Mouse (Mus musculus) midbrain, embryonic 16.5 days (tissue): Measurements from ENCODE around the gene Mtus2. TPM values are rescaled to one million over a fixed set of nuclear protein-coding genes. Genes with fewer than 3 reads are reported as not detected.

Experiments used
- ATAC-seq: fragments of 200-750 bp; cut with Nextera tagmentation; 2 replicates; pipeline ENCODE4 v1.8.0; 2017; ENCODE audit warnings: moderate TSS enrichment
- H3K27ac ChIP-seq: fragments of 300-500 bp; sonication (generic); 2 replicates; pipeline ENCODE4 v1.5.1; 2014; ENCODE audit warnings: mild to moderate bottlenecking, low read length, mixed read lengths
- H3K27me3 ChIP-seq: fragments of 300-500 bp; sonication (generic); 2 replicates; pipeline ENCODE4 v1.6.1; 2014; ENCODE audit warnings: low read depth, low read length, mixed read lengths; ENCODE audit not compliant: control insufficient read depth, insufficient read depth
- H3K36me3 ChIP-seq: fragments of 300-500 bp; sonication (generic); 2 replicates; pipeline ENCODE4 v1.6.1; 2014; ENCODE audit warnings: mild to moderate bottlenecking, low read length, moderate library complexity, mixed read lengths; ENCODE audit not compliant: control insufficient read depth, insufficient read depth
- H3K4me1 ChIP-seq: fragments of 300-500 bp; sonication (generic); 2 replicates; pipeline ENCODE4 v1.6.1; 2014; ENCODE audit warnings: mild to moderate bottlenecking, low read length, mixed read lengths; ENCODE audit not compliant: control insufficient read depth, insufficient read depth
- H3K4me2 ChIP-seq: fragments of 300-500 bp; sonication (generic); 2 replicates; pipeline ENCODE4 v1.6.1; 2014; ENCODE audit warnings: mild to moderate bottlenecking, low read length, mixed read lengths
- H3K4me3 ChIP-seq: fragments of 300-500 bp; sonication (generic); 2 replicates; pipeline ENCODE4 v1.5.1; 2014; ENCODE audit warnings: low read depth, mild to moderate bottlenecking, low read length, moderate library complexity, mixed read lengths
- H3K9ac ChIP-seq: fragments of 300-500 bp; sonication (generic); 2 replicates; pipeline ENCODE4 v1.6.1; 2014; ENCODE audit warnings: low read depth, low read length, mixed read lengths
- H3K9me3 ChIP-seq: fragments of 300-500 bp; sonication (generic); replicated peaks from 2 replicates; pipeline ENCODE4 v1.6.1; 2014; ENCODE audit warnings: mild to moderate bottlenecking, low read length, mixed read lengths; ENCODE audit not compliant: control insufficient read depth, poor library complexity, severe bottlenecking
- WGBS: fragments of 180-500 bp; shearing (Covaris S2); extraction: QIAGEN DNeasy Blood & Tissue Kit; methylation state at CpG from one replicate; pipeline ENCODE4 v1.1.7; 2014; 5-methylcytosine and 5-hydroxymethylcytosine counted together
- polyA plus RNA-seq: library from polyadenylated mRNA; unstranded; fragments of >200 nt; fragmentation: Nextera tagmentation; extraction: Ambion mirVana; gene quantifications from 2 replicates; pipeline ENCODE4 v1.2.1, GENCODE M21; 2015

Mtus2 gene
- polyA plus RNA-seq, 1 experiment from 2014 or later: 42.1 TPM

DNA sequence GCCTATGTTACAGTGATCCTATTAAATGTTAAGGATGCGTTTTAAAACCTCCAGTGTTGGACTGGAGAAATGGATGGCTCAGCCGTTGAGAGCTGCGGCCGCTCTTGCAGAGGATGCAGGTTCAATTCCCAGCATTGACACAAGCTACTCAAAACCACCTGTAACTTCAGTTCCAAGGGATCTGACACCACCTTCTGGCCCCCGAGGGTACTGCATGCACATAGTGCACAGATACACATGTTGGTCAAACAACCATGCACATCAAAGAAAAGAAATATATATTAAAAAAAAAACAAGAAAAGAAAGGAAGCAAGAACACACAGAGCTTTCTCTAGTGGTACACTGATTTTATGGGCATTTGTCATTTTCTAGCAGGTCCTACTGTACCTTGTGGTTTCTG is 116.3 kb downstream of the Mtus2 start:
- ATAC-seq: no peak
- Histone ChIP-seq H3K4me1 (peaks cover 4% of the 10 kb centered on the region), H3K4me2 (no peak overlapping the region), H3K9ac (no peak overlapping the region), H3K4me3 (no peak overlapping the region), H3K27me3 (no peaks in the 10 kb centered on the region), H3K9me3 (no peaks in the 10 kb centered on the region), H3K27ac (no peak overlapping the region), H3K36me3 (no peaks in the 10 kb centered on the region)
- 95% methylated on average over 5 of the region's 5 CpGs for WGBS

DNA sequence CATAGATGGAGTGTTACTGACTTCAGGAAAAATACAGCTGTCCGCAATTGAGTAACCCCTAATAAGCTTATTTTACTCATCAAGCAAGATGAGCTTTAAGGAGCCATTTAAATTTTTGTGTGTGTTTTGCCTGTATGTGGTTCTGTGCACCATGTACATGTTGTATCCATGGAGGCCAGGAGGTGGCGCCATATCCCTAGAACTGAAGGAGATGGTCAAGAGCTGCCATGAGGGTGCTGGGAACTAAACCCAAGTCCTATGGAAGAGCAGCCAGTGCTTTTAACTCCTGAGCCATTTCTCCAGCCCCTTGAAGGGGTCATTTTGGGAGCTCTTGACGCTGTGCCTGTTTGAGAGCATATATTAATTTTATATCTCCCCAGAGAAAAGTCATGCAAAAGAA is 122.6 kb downstream of the Mtus2 start:
- H3K4me3 ChIP-seq: no peak overlapping the region

DNA sequence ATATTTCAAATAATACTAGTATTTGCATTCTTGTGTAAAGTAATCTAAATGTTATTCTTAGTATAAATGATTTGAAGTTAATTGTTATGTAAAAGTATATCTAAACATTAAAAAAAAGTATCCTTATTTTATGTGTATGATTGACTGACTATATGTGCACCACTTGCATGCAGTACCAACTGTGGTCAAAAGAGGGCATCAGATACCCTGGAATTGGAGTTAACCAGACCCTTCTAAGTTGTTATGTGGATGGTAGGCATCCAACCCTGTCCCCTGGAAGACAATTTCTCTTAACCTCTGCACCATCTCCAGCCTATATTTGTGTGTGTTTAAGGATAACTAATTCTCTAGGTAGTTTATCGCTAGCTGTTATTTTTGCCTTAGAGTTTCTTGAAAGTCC is 126.4 kb downstream of the Mtus2 start:
- Histone ChIP-seq H3K27ac (no peak overlapping the region), H3K9me3 (no peaks in the 10 kb centered on the region; the same call in 1 of the 2 replicates), H3K4me3 (no peak overlapping the region), H3K9ac (no peak overlapping the region), H3K4me2 (no peak overlapping the region), H3K4me1 (no peaks in the 10 kb centered on the region), H3K36me3 (no peaks in the 10 kb centered on the region), H3K27me3 (no peaks in the 10 kb centered on the region)
- ATAC-seq: no peak
- WGBS: 97% methylated on average over 1 of the region's 1 CpGs

More for the DNA sequence above, 122.6 kb downstream of the Mtus2 start:
- Histone ChIP-seq H3K36me3 (no peaks in the 10 kb centered on the region), H3K4me2 (no peak overlapping the region), H3K27me3 (no peaks in the 10 kb centered on the region), H3K27ac (no peak overlapping the region), H3K9me3 (no peaks in the 10 kb centered on the region; the same call in 1 of the 2 replicates), H3K9ac (no peak overlapping the region), H3K4me1 (no peaks in the 10 kb centered on the region)
- no peak for ATAC-seq
- 81% methylated on average over 3 of the region's 3 CpGs for WGBS

DNA sequence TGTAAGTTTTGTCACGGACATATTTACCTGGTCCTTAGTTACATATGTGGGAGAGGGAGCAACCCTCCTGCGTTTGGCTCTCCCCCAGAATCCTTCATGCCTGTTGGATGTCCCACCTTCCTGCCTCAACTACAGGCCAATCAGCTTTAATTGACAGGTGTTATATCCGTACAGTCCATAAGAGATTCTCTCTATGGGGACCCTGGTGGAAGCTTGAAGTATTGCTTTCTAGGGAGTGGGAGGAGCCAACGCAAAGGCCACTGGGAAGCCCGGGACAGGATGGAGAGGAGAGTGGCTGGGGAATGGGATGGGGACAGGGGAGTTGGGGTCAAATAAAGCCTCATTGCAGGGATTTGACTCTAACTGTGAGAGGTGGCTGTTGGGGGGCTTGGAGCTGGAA is 127.6 kb downstream of the Mtus2 start:
- no peak overlapping the region for H3K27ac ChIP-seq
- ATAC-seq: no peak

DNA sequence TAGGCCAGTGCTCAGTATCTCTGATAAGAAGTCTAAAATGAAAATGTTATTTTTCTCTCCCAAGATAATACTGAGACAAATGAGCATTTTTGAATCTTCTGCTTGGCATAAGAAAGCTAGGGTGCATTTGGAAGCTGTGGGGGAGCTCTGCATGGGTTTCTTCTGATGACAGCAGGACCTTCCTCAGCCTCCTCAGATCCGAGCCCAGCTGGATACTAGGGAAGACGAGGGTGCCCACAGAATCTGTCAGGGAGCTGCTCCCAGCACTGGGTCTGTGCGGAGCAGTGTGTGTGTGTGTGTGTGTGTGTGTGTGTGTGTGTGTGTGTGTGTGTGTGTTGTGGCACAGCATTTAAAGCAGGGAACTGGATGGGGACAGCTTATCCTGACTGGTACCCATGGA is 130.7 kb downstream of the Mtus2 start:
- no peaks in the 10 kb centered on the region for H3K36me3 ChIP-seq
- no peak overlapping the region for H3K4me3 ChIP-seq
- no peaks in the 10 kb centered on the region for H3K27me3 ChIP-seq
- no peaks in the 10 kb centered on the region for H3K4me1 ChIP-seq
- H3K4me2 ChIP-seq: no peak overlapping the region
- no peaks in the 10 kb centered on the region; the same call in 1 of the 2 replicates for H3K9me3 ChIP-seq
- no peak for ATAC-seq
- 67% methylated on average over 3 of the region's 3 CpGs for WGBS
- no peak overlapping the region; the same call in 1 of the 2 replicates for H3K27ac ChIP-seq
- H3K9ac ChIP-seq: no peak overlapping the region

More for the DNA sequence above, 127.6 kb downstream of the Mtus2 start:
- no peak overlapping the region for H3K4me3 ChIP-seq
- no peak overlapping the region for H3K4me2 ChIP-seq
- no peaks in the 10 kb centered on the region for H3K4me1 ChIP-seq
- no peaks in the 10 kb centered on the region for H3K36me3 ChIP-seq
- no peak overlapping the region for H3K9ac ChIP-seq
- 93% methylated on average over 5 of the region's 5 CpGs for WGBS
- H3K9me3 ChIP-seq: no peaks in the 10 kb centered on the region; the same call in 1 of the 2 replicates
- H3K27me3 ChIP-seq: no peaks in the 10 kb centered on the region

DNA sequence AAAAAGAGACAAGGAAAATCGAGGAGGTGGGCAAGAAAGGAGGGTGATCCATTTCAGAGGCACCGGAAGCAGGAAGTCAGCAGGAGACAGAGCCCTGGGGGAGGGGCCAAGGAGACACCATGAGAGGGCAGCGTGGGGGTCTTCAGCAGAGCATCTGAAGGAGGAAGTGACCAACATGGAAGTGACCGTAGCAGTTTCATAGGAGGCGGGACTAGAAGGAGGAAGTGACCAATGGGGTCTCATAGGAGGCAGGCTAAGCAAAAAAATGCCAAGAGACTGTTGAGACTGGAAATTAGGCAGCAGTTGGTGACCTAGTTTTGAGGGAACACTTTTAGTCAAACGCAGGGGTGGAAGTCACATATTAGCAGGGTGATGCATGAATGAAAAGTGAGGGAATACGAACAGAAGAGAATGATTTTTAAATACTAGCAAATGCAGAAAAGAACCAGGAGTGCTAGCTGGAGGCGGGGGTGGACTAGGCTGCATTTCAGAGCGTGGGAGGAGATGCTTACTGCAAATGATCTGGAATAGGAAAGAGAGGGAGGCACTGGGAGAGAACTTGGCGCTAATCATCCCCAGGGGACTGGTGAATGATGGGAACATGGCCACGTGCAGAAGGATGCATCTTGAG is 133.2 kb downstream of the Mtus2 start:
- WGBS: 80% methylated on average over 11 of the region's 11 CpGs
- ATAC-seq: no peak
- Histone ChIP-seq H3K4me3 (no peak overlapping the region), H3K9me3 (no peaks in the 10 kb centered on the region; the same call in 1 of the 2 replicates), H3K4me1 (no peaks in the 10 kb centered on the region), H3K27me3 (no peaks in the 10 kb centered on the region), H3K36me3 (no peaks in the 10 kb centered on the region), H3K27ac (no peak overlapping the region), H3K9ac (no peak overlapping the region), H3K4me2 (no peak overlapping the region)

DNA sequence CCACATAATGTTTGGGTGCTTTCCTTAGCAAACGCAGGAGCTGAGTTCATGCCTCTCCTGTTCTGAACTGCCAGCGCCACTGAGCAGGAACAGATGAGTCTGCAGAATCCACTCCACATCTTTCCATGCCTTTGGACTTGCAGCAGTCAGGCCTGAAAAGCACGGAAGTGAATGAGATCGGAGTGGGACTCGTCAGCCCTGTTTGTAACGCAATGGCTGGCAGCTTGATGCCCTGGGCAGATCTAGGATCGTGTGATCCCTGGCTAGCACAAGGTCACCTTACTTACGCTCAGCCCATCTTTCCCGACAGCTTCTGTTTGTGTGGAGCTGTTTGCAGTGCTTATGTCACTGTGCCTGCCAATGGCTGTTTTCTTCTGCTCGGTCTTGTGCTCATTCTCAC is 137.5 kb downstream of the Mtus2 start:
- peak overlapping the region; percentile 17 for H3K27ac ChIP-seq
- H3K27me3 ChIP-seq: no peaks in the 10 kb centered on the region
- no peak overlapping the region for H3K4me3 ChIP-seq
- H3K36me3 ChIP-seq: no peaks in the 10 kb centered on the region
- no peaks in the 10 kb centered on the region for H3K9me3 ChIP-seq
- H3K4me1 ChIP-seq: no peaks in the 10 kb centered on the region
- WGBS: 47% methylated on average over 10 of the region's 10 CpGs
- ATAC-seq: 0 out of 2 replicates have a peak, but pooled peaks have one; percentile 32
- H3K4me2 ChIP-seq: no peak overlapping the region
- H3K9ac ChIP-seq: no peak overlapping the region

DNA sequence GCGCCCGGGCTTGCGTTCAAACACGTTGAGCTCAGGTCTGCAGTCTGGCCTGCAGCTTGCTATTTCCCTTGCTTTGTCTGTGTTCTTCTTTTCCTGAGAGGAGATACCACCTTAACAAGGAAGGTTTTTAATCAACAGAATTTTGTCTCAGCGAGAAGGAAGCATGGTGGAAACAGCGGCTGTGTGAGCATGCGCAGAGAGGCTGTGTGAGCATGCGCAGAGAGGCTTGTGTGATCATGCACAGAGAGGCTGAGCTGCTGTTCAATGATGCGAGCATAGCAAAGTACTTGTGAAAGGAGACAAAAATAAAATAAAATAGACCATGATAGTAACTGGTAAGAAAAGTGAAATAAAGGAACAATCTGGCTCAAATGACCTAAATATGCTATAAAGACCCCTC is 142.2 kb downstream of the Mtus2 start:
- H3K9ac ChIP-seq: no peak overlapping the region
- H3K4me2 ChIP-seq: no peak overlapping the region
- H3K27ac ChIP-seq: no peak overlapping the region
- H3K4me3 ChIP-seq: no peak overlapping the region
- WGBS: 94% methylated on average over 9 of the region's 9 CpGs
- H3K4me1 ChIP-seq: no peaks in the 10 kb centered on the region
- H3K9me3 ChIP-seq: no peaks in the 10 kb centered on the region
- H3K36me3 ChIP-seq: no peaks in the 10 kb centered on the region
- no peak for ATAC-seq
- no peaks in the 10 kb centered on the region for H3K27me3 ChIP-seq

DNA sequence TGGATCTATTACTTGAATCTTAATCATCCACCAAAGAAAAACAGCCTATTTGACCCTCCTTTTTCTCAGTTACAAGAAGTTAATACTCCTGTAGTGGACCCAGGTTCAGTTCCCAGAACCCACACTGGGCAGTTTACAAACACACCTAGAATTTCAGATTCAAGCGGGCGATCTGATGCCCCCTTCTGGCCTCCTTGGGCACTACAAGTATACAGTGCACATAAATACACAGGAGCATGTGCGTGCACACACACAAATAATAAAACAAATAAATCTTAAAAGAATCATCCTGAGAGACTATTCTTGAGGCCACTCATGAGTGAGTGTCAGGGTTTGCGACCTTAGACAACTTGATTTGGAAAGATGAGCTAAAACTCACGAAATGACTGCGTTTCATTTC is 150.2 kb downstream of the Mtus2 start:
- WGBS: 85% methylated on average over 6 of the region's 6 CpGs
- no peaks in the 10 kb centered on the region for H3K9me3 ChIP-seq
- no peak overlapping the region for H3K27ac ChIP-seq
- H3K4me1 ChIP-seq: peaks cover 10% of the 10 kb centered on the region
- H3K4me3 ChIP-seq: no peak overlapping the region
- no peaks in the 10 kb centered on the region for H3K27me3 ChIP-seq
- 0 out of 2 replicates have a peak, but pooled peaks cover 2% of the 10 kb centered on the region for H3K36me3 ChIP-seq
- no peak overlapping the region for H3K9ac ChIP-seq
- no peak overlapping the region for H3K4me2 ChIP-seq
- no peak for ATAC-seq
